Mouse (Mus musculus) frontal cortex, postnatal 14 days (tissue): ENCODE measurements around the gene Gm960.

ENCODE experiments used
- DNase-seq, 2 experiments: peaks; one replicate each; pipeline ENCODE4 v3.0.0; 2022; ENCODE audit warnings: low spot score in 2 of 2

Gene Gm960

DNA sequence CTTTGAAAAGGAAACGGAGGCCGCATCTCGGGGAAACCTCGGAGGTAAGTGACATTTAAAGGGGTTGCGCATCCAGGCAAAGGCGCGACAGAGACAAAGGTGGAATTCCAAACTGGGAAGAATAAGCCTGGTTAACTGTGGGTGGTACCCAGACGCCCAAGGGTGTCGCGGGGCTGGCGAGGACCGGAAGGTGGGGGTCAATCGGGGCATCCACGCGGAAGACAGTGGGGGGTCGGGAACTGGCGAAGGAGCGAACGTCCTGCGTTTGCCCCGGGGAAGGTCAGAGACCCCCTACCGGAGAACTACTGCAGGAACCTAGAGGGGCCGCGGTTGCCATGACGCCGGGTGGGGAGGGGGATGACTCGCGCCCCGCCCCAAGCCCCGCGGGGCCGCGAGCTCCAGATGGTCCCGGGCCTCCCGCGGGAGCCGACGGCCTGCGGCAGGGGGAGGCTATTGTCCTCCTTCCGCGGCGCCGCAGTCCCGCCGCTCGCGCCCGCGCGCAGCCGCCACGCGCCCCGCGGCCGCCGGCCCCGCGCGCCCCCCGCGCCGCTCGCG lies 13.2 kb upstream of the Gm960 start:
- no peak for DNase-seq

DNA sequence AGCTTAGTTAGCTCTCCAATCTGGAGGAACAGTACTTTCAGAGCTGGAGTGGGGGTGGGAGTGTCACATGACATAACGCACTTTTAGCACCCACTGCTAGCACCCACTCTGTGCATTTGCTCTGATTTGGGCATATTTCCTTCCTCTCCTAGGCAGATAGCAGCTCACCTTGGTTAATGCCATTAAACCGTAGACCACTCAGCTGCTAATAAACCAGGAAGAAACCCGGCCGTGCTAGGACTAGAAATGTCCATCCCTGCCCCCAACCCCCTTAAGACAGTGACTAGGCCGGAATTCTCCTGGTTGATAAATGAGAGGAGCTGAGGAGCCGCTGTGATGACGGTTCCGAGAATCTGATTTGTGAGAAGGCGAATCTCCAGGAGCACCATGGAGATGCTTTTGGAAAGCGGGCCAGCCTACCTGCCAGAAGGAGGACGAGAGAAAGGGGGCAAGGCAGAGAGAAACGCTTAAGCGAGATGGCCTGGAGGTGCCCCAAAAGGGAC lies 12.7 kb upstream of the Gm960 start, which contains the start of gene Sptbn2:
Gene Sptbn2, plus strand, starts transcription at position 70 of the 503 bp plus-strand sequence.
- DNase-seq, result peak; percentile 66 to 72

DNA sequence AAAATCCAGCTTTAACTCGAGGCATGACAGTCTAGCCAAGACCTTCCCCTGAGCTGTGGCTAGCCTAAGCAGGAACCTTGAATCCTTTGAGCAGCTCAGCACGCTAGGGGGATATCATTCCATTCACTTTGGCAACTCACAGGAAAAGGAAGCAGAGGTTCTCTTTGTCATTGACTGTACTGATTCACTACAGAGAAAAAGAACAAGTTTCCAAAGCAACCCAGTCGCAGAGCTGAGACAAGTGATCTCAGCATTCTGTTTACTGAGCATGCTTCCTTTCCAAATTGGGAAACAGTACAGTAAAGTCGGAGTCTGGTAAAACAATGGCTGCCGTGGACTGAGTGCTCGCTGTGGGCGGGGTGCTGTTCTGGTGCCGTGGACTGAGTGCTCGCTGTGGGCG lies 10.3 kb upstream of the Gm960 start:
- no peak for DNase-seq

DNA sequence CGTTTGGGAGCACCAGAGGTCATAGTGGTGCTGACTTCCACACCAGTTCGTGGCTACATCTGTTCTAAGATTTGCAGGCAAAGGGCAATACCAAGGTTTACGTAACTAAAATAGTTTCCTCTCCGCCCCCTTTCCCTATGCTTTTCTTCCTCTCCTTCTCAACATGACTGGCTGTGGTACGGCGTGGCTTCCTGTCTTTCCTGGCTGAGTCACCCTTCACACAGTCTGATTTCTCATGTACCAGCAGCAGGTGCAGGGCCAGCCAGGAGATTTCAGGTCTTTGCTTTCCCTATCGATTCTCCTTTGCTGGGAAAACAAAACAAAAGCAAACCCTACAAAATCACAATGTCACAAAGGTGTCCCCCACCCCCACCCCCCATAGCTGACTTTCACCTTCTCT lies 2.8 kb upstream of the Gm960 start:
- no peak for DNase-seq

DNA sequence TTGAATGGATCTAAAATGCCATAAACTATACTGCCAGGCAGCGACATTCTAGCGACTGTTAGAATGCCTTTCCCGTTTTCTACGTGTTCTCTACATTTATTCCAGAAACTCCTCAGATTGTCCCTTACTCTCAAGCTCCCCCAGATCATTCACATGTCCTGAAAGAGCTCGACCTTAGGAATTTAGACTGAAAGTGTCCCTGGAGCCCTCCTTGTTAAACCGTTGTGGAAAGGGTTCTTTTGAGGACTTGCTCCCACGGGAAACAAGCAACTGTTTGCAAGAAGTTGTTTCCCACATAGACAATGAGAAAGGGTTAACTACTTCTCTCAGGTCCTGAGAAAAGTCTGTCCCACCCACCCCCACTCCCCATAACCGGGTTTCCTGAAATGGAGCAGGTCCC lies 2.2 kb upstream of the Gm960 start:
- no peak for DNase-seq

- no peak for DNase-seq
Observed at GRCm38 (mm10) chr19:4699821-4700220, 1.4 kb upstream of the Gm960 start.

- DNase-seq, result peak in 1 of 2 experiments; percentile 43
Observed at GRCm38 (mm10) chr19:4698856-4699255, 388 bp upstream of the Gm960 start.

GRCm38 (mm10) chr19:4697721-4698120 lies 747 bp downstream of the Gm960 start:
- peak in 1 of 2 experiments; percentile 13 for DNase-seq

- DNase-seq, result no peak
Observed at GRCm38 (mm10) chr19:4697121-4697520, 1.3 kb downstream of the Gm960 start.

DNA sequence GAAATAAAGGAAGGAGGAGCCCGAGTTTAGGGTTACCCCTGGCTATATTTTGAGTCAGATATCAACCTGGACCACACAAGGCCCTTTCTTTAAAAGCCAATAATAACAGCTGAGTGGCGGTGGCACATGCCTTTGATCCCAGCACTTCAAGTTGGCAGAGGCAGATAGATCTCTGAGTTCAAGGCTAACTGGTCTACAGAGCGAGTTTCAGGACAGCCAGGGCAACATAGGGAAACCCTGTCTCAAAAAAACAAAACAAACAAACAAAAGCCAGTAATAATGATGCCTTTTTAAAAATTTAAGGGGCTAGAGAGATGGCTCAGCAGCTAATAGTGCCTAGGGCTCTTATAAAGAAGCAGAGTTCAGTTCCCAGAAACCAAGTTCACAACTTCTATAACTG lies 4.1 kb downstream of the Gm960 start:
- DNase-seq, result no peak

DNA sequence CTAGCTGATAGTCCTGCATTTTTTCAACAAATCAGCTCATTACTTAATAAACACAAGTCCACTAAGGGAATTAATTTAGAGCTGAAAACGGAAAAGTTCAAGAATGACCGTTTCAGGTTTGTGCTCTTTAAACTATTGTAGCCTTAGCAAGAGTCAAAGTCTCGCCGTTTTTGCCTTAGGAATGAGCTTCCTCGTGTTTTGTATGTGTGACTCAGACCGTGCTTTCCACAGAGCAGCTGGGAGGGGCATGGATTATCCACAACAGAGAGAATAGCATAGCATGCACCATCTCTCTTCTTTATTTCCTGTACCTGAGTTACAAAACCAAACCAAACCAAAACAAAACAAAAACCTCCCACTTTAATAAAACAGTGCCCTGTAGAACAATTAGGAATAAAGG lies 26.1 kb downstream of the Gm960 start:
- no peak for DNase-seq

- no peak for DNase-seq
Observed at GRCm38 (mm10) chr19:4670776-4671175, 27.7 kb downstream of the Gm960 start.

DNA sequence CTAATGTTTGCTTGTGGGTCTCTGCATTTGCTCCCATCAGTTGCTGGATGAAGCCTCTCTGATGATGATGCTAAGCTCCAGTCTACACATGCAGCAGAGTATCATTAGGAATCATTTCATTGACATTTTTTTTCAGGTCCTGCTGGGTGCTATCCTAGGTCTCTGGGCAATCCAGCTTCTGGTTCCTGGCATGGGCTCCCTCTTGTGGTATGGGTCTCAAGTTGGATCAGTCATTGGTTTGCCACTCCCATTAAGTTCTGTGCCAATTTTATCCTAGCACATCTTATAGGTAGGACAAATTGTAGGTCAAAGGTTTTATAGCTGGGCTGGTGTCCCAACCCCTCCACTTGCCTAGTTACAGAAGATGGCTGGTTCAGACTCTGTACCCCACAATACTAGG lies 31.7 kb downstream of the Gm960 start:
- DNase-seq, result no peak

GRCm38 (mm10) chr19:4658156-4658555 lies 40.3 kb downstream of the Gm960 start:
- DNase-seq, result no peak

- DNase-seq, result peak; percentile 63 to 72
Observed at GRCm38 (mm10) chr19:4646917-4647492, 51.5 kb downstream of the Gm960 start.

GRCm38 (mm10) chr19:4644271-4644670 lies 54.2 kb downstream of the Gm960 start:
- peak in 1 of 2 experiments; percentile 65 for DNase-seq

DNA sequence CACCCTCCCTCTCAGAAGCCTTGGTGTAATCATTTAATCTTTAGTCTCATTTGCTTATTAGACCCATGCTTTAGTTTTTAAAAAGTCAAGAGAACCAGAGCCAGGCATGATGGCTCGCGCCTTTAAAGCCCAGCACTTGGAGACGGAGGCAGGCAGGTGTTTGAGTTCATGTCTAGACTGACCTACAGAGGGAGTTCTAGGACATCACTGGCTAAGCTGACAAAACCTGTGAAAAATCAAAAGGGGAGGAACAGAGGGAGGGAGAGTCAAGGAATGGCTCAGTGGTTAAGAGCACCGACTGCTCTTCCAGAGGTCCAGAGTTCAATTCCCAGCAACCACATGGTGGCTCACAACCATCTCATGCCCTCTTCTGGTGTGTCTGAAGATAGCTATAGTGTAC lies 62.5 kb downstream of the Gm960 start:
- DNase-seq, result no peak

GRCm38 (mm10) chr19:4628819-4629218 lies 69.6 kb downstream of the Gm960 start:
- peak in 1 of 2 experiments; percentile 60 for DNase-seq

- DNase-seq, result no peak
Observed at GRCm38 (mm10) chr19:4625829-4626535, 72.5 kb downstream of the Gm960 start.

GRCm38 (mm10) chr19:4625179-4625828 lies 73.2 kb downstream of the Gm960 start, which contains the start of gene Rce1:
TSS of gene Rce1 (minus strand) at chr19:4625641.
- DNase-seq, result peak; percentile 74 to 88

DNA sequence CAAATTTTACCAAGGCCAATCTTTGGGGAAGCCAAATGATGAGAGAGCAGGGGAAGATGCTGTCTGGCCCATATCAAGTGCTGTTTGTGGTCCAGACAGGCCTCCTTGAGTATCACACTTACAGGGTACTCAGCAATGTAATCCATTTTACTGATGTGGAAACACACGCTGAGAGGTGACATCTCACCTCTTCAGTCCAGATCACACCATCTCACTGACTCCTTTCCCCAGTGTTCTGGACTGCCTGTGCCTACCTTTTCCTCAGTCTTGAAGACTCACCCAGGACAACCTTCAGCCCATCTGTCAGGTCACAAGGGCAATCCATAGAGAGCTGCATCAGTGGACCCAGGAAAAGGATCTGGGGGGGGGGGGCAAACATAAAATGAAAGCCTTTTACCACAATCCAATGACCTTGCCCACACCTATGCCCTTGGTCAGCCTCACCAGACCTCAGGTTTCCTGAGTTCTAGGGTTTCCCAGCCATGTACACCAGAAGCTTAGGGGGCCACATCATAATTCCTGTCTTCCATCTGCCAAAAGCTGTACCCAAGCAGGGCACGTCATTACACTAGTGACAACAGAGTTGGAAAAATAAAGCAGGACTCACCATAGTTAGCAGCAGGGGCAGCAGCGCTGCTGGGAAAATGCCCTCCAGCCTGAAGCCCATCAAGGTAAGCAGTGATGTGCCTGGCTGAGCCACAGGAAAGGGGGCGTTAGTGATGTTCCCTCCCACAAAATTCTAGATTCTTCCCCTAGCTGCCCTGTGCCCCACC lies 73.9 kb downstream of the Gm960 start:
- DNase-seq, result no peak

GRCm38 (mm10) chr19:4624006-4624405 lies 74.5 kb downstream of the Gm960 start:
- DNase-seq, result no peak
